Mouse (Mus musculus) c-Kit-positive CD71-negative TER-119-negative erythroid progenitor cells, embryonic 14.5 days (primary cell): Measurements from ENCODE around the gene Cyp1a1.
A peak's percentile ranks its signal among the peaks of the same experiment; 100 is the strongest.

Experiments
- DNase-seq: peaks from one replicate; pipeline ENCODE4 v3.0.0-alpha.2; 2013; ENCODE audit warnings: low read depth

Cyp1a1 gene

DNA sequence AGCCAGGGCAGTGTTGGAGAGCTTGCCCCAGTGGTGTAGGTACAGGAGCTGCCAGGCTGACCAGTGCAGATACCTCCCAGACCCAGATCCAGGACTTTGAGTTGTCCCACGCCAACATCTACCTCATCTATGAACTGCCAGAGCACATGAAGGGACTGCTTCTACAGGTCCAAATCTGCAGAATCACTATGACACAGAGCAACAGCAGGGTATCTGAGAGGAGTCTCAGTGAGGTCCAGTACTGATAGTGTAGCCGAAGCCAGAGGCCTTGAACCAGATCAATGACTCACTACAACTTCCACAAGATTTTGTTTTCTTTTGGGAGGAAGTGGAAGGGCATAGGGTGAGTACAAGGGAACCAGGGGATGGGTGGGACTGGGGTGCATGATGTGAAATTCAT lies at the start of gene Cyp1a1:
TSS of gene Cyp1a1 (plus strand) at position 178 of the 400 bp plus-strand sequence.
- no peak for DNase-seq

DNA sequence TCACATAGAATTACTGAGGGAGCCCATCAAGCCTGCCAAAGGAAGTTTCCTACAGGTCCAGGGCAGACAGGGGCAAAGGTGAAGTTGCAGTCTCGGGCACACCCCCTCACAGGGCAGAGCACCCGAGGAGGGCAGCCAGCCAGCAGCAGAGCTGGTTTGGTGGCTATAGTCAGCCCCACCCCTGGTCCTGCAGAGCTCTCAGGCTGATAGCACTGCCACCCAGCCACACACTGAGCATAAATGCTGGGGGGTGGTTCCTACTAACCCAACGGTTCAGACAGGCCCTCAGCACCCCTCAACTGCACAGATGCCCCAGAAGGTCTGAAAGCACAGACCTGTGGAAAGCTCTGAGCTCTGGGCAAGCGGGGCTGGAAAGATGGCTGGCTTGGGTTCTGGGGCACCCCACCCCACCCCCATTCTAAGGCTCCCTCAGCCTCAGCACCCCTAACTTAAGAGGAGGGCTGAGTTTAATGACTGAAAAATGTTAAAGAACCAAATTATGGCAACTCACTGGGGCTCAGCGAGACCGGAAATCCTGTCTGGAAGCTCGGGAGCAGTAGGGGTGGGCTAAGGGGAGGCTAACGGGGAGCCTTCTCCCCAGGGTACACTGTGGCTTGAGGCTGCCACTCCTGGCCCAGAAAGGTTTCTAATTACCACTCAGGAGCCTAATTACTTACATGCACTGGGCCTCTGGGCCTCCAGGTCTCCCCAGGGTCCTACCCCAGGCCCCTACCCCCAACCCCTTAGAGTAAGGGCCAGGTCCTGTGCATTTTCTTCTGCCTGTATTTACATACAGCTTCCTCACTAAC lies 48.9 kb upstream of the Cyp1a1 start:
- DNase-seq, result no peak

DNA sequence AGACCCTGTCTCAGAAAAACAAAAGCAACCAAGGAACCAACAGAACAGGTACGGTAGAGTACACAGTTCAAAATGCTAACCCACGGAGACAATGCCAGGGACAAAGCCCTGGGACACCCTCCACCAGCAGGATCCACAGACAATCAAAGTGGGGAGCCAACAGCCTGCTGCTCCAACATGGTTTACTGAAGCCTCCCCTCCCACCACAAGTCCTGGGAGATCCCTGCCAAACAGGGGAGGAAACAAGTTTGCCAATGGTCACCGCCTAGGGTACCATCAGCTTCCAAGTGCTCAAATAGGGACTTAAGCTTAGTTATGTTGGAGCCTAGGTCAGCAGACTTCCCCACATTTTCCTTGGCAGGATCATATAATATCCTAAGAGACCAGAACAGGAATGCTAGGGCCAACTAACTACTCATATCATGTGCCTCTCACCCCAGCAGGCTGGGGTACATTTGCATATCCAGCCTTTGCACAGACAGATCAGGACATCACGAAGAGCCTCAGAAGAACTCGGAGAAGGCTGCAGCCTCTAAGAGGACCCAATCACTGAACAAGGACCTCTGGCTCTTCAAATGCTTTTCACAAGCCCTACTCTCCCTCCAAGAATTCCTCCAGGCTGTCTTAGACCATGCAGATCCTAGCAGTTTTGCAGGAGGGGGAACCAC lies 47.9 kb upstream of the Cyp1a1 start:
- no peak for DNase-seq

DNA sequence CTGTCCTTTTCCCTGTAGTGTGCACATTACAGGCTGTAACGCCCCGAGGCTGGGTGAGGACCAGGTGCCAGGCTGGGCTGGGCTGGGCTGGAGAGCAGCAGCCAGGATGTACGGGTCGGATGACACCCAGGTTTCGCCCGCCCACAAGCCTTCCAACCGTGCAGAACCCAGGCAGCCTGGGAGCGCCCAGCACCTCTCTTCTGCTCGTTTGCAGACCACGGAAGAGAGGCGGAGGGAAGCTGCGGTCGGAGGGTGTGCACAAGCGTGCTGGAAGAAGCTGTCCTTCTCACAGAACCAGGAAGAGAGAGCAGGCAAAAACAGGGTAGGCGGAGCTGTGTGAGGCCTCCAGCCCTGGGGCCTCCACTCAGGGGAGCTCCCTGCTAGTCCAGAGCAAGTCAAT lies 47.3 kb upstream of the Cyp1a1 start:
- DNase-seq, result peak; percentile 85

DNA sequence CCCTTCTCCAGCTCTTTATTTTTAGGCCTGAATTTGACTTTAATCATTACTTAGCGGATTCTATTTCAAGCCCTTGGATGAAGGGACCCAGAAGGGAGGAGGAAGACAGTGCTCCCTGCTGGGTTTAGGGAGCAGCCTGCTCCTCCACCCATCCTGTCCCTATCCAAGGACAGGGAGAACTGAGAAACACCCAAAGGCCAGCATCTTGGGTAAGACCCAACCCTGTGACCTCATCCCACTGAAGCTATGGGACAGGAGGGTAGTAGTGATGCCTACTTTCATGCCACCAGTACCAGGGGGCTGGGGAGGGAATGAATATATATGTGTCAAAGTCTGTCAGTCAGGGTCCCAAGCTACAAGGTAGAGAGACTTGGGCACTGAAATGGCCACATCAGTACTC lies 46.7 kb upstream of the Cyp1a1 start:
- DNase-seq, result no peak

DNA sequence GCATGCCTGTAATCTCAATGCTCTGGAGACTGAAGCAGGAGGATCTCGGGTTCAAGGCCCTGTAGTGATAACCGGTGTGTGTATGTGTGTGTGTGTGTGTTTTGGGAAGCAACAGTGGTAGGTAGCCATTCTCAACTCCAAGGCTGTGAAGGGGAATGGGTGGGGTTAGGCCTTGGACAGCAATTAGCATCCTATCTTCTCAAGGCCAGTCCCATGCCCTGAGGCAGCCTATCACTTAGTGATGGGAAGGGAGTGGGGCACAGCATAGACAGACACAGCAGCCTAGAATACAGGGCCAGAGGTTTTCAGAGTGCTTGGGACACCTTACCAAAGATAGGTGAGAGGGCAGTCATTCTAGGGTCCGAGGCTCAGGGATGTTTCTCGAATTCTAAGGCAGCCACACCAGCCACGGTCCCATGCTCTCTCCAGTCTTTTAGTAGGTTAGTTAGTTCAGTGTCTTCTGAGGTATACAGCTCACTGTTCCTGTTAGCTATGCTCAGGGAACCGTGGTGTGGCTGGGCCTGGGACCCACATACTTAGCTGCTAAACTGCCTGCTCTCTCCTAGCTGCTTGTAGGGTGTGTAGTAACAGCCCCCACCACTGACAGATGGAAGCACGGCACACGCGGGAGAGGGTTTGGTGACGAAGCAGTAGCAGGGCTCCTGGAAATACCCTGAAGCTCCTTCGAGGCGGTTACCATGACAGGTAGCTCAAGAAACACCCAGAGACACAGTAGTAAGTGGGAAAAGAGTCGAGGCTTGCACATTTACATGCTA lies 45.8 kb upstream of the Cyp1a1 start:
- no peak for DNase-seq

DNA sequence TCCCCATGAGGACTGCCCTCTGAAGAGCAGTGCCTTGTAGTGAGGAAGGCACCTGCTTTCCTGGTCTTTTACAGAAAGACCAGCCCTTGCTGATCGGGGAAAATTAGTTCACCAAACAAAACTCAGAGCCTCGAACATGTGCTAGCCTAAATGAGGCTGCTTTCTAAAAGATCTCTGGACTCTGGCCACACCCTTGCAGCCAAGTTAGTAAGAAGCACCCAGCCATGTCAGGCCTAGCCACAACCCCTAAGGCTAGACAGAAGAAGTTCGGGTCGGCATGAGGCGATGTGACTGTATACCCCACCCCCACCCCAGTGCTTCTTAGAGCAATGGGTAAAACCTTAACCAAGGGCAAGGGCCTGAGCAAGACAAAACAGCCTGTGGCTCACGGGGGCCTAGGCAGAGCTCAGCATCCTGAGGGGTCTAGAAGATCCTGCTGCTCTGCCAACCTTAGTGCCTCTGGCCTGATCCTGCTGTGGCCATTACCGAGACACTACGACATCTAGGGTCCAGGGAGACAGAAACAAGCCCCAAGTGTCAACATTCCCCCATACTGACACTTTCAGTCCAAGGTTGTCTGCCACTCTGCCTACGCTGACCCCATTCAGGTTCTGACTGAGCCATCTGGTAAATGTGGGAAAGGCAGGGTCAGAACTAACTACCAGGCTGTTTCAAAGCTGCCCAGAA lies 44.4 kb upstream of the Cyp1a1 start:
- no peak for DNase-seq

DNA sequence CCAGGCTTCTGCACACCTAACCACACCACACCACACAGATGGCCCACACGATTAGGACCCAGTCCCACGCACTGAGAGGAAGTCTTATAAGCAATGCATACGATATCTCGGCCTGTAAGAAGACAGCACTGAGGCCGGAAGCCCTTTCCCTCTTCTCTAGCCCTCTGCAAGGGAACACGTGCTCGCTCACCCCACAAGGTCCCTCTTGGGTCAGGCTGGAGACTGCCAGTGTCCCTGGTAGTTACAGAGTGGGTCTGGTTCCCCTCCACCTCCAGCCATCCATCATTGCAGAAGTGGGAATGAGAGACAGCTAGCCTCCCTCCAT lies 43.9 kb upstream of the Cyp1a1 start:
- no peak for DNase-seq

DNA sequence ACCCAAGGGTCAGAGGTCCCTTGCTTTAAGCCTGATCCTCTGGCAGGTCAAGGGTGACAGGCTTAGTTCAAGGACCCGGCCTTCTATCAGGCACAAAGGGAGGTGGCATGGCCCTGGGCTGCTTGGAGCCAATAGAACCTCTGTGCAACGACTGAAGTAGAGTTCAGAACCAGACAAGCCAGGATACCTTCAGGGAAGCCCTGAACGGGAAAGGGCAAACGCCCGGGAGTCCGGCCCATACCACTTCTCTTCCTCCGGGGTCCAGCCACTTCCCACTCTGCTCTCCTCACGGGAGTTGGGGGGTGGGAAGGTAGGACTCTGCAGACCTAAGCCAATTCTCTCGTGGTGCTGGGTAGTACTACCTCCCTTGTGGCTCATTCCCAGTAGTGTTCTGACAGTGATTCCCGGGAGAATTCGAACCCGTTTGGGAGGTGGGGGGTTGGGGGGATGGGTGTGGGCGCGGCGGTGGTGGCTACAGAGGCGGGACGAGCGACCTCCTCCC lies 43.2 kb upstream of the Cyp1a1 start:
- DNase-seq, result no peak

DNA sequence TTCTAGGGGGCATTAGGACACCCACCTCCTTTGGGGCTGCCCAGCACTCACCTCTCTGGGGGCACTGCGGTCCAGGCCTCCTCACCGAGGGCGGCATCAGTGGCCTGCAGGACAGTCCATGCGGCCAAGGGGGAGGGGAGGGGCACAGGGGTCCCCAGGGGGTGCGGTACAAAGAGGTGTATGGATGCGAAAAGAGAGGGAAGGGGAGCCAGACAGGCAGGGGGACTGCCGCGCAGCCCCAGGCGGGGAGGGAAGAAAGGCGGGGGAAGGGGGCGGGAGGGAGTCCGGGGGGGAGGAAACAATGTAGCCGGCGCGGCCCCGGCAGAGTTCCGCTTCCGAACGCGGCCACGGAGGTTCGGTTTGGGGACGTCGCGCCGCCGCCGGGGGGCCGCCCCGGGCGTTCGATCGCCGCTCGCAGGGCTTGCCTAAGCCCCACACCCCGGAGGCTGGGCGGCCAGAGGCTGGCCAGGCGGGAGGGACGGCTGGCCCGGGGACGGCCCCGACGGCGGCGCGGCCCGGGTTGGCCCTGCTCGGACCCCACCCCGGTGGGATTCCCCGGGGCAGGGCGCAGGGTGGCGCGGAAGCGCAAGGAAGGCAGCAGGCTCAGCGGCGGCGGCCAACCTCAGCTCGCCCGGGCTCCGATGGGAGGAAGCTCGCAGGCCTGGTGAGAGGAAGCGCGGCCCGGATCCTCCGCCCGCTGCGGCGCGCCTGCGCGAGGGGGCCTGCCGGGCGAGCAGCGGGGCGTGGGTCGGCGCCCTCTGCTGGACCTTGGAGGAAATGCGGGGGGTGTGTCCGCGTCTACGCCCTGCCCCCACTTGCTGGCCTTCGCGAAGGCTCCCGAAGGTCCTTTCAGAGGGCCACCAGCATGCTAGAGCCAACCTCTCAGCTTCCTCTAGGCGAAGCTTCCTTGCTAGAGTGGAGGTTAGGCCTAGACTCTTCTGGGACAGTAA lies 42.5 kb upstream of the Cyp1a1 start:
- peak; percentile 78 for DNase-seq

DNA sequence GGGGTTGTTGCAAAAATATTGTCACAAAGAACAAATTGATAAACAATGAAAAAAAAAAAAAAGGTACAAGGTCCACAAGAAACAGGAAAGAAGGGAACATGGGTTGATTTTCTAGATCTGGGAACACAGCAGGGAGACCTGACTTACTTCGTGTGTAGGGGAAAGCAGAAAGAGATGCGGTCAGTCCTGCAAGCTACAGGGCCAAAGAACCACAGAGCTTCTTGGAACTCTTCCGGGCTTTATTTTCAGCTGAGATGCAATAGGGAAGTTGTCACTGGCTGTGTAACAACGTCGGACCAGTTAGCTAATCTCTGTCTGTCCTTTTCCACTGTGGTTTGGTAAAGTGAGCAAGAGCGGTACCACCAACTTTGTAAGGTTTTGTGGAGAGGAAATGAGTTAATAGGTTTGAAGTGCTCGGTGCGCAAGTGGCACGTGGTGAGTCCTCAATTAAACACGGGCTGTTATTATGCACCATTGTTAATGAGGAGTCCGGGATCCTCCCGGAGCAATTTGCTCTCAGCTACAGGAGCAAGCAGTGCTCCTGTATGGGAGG lies 41.1 kb upstream of the Cyp1a1 start:
- DNase-seq, result peak; percentile 66

DNA sequence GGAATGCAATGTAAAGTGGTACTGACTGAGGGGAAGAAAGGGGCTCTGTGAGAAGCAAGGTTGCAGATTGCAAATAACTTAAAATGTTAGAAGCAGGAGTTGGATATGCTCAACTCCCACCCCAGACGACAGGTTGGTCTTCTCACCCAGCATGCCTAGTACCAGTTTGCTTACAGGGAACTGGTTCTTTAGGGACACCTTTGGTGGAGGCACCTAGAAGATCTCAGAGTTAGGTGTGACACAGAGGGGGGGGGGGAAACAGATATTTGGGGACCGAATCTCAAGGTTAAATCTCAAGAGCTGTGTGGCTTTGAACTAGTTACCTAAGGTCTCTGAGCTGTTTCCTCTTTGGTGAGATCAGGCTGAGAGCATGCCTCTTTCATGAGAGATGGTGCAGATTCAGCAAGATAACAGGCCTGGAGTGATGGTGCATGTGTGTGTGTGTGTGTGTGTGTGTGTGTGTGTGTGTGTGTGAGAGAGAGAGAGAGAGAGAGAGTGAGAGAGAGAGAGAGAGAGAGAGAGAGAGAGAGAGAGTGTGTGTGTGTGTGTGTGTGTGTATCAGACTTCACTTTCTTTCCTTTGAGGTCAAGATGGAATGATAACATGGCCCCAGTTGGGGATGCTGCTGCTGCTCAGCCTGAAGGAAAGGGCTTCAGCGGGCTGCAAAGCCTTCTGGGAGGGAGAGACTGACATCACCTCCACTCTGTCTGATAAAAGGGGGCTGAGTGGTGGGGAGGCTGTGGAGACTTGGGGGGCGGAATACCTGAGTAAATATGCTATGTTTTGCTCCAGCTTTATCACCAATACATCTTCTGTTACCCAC lies 40.2 kb upstream of the Cyp1a1 start:
- no peak for DNase-seq

DNA sequence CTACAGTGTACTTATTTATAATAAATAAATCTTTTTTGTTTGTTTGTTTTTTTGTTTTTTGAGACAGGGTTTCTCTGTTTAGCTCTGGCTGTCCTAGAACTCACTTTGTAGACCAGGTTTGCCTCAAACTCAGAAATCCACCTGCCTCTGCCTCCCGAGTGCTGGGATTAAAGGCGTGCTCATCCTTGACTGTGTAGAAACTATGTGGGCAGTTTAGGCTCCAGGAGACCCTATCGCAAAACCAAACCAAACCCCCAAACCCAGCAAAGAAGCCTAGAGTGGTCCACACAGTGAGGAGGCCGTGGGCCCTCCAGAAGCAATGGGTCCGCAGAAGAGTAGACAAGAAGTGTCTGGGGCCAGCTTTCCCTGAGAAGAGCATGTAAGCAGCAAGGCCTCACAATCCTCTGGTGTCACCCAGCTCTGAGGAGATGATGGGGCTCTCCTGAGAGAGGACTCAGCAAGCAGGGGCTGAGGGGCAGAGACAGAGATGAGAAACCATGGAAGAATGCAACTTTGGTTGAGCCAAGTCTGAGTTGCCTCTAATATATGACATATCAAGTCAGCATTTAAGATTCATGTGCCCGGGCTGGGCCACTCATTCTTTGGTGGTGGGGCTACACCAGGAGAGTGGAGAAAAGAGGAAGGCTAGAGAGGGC lies 37.5 kb upstream of the Cyp1a1 start:
- DNase-seq, result no peak

DNA sequence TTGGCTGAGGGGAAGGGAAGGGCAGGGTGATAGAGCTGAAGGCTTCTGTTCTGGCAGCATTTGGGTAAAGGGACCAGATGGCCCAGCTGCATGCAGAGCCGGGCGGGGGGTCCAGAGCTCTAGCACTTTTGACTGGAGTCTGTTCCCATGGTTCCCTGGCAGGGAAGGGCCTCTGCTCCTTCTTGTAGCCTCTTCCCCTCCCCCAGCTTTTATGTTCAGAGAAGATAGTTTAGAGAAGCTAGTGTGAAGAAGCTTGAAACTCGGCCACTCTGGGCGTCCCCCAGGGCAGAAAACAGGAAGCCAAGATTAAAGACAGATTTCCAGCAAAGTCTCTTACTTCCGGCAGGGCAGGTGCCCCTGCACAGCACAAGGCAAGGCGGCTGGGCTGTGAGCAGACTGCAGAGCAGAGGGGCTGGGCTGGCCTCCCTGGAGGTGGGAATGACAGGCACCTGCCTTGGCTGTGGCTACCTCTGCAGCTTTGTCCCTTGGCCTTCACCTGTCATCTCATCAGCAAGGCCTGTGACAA lies 36.9 kb upstream of the Cyp1a1 start:
- DNase-seq, result no peak

DNA sequence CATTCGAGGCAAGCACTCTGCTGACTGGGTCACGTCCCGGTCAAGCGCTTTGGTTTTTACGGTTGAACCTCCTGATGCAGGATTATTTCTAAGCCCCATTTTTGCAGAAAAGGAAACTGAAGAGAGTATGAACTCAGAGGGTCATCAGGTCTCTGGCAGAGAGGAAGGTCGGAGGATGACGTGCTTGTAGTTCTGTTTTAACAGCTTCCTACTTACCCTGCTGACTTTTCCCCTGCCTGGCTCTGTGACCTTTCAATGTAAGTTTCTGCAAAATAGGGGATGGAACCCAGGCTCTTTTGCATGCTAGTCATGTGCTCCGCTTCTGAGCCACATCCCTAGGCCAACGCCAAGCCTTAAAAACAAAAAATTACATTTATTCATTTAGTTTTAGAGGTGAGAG lies 35.4 kb upstream of the Cyp1a1 start:
- DNase-seq, result no peak

DNA sequence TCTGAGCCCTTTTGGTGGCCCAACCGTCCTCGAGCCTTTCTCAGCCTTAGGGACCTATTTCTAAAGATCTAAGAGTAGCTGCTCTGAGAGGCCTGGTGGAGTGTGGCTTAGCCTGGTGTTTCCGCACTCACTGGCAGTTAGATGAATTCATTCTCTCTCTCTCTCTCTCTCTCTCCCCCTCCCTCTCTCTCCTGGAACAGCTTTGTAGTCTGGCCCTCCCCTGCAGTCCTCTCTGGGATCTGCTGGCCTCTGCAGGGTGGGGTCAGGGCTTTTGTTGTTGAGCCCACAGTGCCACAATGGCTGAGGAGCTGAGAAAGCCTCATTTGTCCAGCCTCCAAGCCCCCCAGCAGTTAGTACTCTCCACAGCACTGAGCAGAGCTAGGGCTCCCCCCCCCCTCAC lies 34.9 kb upstream of the Cyp1a1 start:
- no peak for DNase-seq

DNA sequence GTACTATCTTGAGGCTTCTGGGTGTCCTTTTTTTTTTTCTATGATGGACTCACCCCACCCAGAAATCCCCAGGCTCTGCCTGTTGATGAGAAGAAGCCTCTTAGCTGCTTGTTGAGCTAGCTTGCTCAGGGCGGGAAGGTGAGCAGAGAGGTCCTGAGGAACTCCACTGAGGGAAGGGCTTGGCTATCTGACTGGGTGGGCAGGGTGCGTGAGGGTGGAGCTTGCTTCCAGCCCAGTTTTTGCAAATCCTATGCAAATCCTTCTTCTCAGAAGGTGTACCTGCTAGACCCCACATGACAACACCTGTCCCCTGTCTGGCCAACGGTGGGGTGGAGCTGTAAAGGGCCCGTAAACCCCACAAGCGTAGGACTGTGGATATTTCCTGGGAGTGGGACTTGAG lies 34.4 kb upstream of the Cyp1a1 start, which contains the start of gene Csk:
TSS of gene Csk (minus strand) at position 349 of the 400 bp plus-strand sequence.
- DNase-seq, result no peak

DNA sequence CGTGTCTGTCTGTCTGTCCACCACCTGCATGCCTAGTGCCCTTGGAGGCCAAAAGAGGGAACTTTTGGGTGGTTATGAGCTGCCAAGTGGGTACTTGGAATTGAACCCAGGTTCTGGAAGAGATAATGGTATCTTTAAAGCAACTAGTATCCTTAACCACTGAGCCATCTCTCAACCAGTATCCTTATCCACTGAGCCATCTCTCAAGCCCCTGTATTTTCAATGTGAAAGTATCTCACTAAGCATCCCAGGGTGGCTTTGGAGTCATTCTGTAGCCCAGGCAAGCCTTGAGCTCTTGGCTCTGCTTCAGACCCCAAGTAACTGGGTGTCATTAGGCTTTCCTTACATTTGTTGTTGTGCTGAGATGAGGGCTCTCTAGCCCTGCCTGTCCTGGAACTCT lies 32.8 kb upstream of the Cyp1a1 start:
- DNase-seq, result no peak

DNA sequence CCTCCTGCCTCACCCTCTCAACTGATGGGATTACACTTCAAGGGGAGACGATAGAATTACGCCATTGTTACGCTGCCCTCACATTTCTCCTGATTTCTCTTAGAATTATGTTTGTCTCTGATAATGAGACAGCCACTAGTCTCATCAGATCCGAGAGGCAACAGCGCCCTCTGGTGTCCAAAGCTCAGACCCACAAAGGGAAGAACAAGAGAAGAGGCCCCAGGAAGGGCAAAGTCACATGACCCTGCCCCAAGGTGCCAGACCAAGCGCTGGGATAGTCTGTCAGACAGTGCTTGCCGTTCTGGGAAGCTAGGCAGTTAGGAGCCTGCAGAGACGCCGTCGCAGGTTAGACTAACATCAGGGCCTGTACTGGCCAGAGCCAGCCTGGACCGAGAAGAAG lies 32.0 kb upstream of the Cyp1a1 start:
- peak; percentile 99 for DNase-seq
